Mouse (Mus musculus): ENCODE results near the gene Tenm4.

The Tenm4 gene

DNA sequence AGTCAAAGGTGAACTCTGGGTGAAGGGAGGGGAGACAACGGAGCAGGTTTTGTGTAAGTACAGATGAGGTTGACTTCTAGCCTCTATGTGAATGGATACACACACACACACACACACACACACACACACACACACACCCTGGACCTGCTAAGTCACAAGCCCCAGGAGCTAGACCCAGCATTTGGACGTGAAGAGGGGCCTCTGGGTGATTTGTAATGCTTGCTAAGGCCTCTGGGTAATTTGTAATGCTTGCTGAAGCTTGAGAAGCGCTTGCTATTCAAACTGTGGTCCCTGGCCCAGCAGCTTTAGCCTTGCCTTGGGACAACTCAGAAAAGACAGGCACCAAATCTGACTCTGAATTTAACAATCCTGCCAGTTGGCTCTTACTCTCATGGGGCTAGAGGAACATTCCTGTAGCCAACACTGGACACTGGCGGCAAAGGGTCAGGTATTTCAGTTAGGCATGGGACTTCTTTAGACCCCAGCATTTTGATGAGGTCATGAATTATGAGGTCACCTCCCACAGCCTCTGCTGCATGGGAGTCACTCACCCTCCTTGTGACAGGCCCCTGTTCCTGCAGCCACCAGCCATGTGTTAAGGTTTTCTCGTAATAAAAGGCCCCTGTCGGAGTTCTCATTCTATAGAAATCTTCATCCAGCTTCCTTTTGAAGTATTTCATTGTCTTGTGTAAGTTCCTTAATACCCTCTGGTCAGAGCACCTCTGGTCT is 237.3 kb downstream of the Tenm4 start:
- DNase-seq (ENCODE audit: low spot score): peak; percentile 55

DNA sequence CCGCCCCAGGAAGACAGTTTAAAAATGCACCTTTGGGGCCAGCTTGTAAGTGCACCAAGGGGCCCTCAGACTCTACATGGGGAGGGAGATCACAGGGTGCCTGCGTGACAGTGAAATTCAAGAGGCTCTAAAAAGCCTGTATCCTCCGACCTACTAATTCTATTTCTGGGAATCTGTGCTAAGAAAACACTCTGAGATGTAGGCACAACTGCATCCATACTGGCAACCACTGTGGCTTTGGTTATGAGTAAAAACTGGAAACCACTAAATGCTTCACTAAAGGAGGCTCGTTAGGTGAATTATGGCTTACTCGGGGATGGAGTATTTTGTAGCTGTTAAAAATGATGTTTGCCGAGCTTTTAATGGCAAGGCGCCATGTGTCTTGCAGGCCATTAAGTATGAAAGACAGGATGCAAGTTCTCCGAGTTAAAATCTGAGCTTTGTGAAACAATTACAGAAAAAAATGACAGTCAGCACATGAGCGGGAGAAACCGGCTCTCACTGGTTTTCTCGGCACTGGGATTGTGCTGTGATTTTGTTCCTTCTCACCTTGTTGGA is 238.4 kb downstream of the Tenm4 start:
- DNase-seq (ENCODE audit: low spot score): no peak

DNA sequence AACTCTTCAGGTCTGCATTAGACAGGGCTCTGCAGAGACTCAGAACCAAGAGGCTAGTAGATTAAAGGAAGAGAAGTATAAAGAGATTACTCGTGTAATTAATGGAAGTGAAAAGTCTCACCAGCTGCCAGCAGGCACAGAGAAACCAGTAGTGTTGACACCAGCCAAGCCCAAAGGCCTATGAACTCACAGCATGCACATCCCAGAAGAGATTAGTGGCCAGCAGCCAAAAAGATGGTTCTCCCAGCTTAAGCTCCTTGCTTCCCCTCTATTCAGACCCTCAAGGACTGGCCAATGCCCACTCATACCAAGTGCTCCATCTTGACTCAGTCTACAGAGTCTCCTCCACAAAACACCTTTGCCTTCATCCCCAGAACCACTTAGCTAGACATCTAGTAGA is 242.8 kb downstream of the Tenm4 start:
- DNase-seq (ENCODE audit: low spot score): no peak

DNA sequence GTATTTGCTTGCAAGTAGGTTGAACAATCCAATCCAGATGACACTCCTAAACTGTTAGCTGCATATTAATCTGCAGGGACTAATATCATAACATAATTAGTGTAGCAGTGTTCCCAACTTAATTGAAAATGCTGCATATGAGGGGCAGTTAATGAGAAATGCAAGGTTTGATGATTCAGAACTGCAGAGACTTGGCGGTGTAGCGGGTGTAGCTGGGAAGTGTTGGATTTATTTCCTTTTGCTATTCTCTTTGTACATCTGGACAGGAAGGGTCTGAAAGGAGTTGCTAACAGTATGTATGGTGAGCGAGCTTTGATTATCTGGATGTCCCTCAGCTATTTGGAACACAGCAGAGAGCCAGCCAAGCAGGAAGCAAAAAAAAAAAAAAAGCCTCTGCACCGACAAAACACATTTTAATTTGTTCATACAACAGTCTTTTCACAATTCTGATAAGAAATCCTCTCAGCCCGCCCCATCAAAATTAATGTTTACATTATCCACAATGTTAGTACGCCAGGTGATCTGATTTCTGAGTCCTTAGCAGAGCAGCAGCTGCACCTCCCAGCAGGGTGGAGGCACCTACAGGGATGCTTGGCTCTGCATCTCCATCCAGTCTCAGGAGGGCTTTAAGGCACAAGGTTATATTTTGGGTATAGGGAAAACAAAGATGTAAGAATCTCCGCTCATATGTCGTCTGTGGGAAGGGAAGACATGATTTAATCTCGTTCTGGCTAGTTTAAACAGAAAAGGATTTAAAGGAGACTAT is 243.4 kb downstream of the Tenm4 start:
- DNase-seq (ENCODE audit: low spot score): no peak

DNA sequence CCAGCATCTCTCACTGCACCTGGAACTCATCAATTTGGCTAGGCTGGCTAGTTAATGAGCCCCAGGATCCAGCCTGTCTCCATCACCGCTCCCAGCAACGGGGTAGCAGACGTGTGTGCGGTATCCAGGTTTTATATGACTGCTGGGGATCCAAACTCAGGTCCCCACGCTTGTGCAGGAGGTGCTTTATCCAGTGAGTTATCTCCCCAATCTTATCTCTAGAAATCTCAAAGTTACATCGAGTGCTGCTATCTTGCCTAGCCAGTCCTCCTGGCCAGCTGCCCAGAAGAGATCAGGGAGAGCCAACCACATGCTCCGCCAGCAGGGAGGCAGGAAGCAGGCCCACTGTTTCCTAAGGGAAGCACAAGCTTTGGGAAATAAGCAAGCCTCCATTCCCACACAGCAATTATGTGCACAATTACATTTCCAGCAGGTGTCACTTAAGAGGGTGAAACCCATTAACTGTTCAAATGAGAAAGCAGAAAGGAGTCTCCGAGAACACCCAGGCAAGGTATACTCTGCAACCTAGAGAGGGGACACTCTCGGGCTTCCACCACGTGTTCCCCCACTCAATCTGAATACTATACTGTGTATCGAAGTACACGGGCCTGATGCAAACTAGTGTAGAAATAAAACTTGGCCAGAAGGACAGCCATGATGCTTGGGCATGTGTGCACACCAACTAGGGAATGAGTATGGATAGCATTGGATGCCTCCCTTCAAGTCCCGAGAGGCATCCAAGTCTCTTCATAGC is 246.4 kb downstream of the Tenm4 start:
- DNase-seq (ENCODE audit: low spot score): no peak

DNA sequence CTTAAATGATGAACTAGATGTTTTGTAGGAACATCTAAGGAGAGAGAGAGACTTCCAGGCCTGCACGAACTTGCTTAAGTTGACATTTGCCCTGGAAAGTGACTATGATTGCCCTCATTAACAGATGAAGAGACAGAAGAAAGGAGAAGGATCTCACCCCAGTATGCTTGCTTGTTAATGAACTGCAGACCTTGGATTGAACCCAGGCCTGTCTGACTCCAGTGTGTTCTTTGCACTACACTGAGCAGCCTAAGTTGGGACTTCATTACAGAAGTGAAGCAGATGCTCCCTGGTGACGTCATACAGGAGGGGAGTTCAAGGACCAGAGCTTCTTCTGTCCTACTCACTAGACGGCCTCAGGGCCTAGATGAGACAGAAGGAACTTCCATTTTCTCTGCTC is 247.1 kb downstream of the Tenm4 start:
- no peak for DNase-seq (ENCODE audit: low spot score)

DNA sequence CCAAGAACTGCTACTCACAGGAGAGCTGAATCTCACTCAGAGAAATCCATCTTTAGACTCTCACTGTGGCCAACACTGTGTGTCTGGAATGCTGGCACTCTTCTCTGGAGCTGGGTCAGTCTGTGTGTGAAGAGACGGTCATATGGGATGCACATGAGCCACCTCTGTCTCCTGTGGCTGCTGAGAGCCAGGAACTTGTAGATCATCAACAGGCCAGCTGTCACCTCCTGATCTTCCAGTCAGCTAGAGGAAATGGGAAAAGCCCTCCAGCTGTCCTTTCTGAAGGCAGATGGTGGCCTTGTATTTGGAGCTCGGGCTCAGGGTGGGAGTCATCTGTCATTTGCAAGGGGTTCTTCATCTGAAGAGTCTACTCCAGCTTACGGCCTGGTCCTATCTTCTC is 249.0 kb downstream of the Tenm4 start:
- DNase-seq (ENCODE audit: low spot score): no peak

DNA sequence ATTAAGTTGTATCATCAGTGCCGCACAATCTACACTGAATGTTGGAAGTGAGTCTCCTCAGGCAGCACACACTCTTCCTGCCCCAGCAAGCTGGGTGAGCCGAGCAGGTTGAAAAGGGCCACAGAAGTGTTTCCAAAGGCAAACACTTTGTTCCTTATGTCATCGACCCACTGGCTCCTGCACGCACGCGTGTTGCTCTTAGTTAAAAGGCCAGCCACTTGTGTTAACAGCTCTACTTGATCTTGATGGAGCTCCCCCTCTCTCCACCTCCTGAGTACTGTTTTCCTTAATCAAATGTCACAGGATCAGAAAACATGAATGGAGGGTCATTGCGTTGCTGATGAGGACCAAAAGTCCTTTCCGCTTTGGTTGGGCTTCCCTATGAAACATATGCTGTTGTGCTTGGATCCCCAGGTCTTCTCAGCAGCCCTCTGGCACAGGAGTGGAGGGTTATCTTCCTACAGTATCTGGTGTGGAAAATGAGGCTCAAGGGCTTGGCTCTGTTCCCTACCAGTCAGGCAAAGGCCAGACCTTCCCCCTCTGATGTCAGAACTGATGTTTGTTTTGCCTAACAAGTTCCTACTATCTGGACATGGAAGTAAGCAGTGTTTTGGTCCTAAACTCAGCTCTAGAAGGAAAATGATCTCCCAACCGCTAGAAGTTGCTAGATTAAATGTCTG is 250.0 kb downstream of the Tenm4 start:
- no peak for DNase-seq (ENCODE audit: low spot score)

DNA sequence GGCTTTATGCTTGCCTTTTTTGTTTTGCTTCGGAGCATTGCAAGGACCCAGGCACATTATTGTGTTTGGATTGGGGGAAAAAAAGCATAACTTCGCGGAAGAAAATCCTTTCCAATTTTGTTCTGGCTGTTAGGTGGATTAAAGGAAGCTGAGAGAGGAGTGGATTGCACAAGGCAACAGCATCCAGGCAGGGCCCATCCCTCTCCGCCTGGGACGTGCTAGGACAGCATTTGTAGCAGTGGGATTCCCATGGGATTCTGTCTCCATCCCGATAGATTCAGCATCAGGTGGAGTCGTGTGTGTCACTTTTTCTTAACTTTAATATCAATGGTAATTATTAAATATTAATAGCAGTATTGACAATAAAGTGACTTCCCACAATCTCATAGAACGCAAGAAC is 255.9 kb downstream of the Tenm4 start:
- no peak for DNase-seq (ENCODE audit: low spot score)

DNA sequence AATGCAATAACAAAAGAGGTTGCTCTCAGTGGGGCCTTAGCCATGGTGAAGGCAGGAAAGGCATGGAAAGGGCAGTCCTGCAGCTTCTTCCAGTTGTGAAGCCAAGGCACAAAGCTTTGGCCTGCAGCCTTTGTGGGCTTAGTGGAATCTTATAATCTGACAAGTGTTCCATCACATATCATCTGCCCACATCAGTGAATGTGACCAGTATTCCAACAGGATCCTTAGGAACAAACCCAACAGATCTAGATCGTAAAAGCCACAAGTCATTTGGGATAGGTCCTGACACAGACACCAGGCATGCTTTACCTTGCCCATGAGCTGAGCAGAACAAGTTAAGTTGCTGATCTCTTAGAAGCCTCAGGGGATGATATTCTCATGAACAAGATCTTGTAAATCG is 262.3 kb downstream of the Tenm4 start:
- DNase-seq (ENCODE audit: low spot score): no peak

DNA sequence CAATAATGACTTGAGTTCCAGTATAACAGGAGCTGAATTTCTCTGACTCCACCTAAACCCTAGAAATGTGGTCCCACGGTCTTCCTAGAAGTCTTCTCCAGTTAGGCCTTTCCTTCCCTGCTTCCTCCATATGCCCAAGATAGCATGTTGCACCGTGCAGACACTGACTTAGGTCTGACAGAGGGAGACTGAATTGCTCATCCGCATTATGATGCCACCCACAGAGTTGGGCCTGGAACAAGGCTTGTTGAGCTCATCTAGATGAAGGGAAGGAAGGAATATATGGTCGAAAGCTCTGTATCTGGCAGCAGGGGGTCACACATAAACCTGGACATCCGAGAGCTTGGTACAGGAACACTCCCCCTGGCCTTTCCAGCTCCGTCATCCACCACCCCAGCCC is 267.3 kb downstream of the Tenm4 start:
- no peak for DNase-seq (ENCODE audit: low spot score)

DNA sequence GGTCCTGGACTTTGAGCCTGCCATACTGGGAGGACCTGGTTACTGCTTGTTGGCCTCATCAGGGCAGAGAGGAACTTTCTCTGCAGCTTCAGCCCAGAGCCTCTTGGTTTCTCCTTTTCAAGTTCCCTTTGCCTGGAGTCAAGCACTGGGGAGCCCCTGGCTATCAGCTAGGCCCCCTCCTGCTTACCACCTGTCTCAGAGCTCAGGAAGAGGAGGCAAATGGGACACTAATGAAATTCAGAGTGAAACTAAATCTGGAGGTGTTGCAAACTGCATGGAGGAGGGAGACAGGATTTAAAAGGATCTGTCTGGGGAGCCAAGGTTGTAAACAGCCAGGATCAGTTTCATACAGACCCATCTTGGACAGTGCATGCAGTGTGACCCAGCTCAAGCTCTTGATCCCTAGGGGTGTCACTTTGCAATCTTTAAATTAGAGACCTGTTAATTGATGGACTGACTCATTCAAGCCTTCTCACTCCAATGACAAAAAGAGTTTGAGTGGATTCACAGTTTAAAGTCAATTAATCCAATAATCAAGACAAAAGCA is 269.2 kb downstream of the Tenm4 start:
- DNase-seq (ENCODE audit: low spot score): no peak

DNA sequence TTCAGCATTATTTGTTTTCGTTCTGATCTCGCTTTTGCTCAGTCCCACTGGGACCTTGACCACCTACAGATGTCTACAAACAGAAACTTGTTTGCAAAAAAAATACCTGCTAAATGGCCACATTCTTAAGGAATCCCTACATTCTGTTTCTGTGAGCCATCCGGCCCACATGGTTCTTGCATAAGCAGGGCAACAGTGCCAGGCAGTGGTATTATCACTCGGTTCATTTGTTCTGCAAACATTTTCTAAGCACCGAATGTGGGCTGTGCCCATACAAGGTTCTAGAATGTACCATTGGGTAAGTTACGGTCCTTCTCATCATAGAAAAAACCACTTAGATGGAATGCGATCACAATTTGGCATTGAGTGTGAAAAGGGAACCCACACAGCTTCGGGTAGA is 274.7 kb downstream of the Tenm4 start:
- no peak for DNase-seq (ENCODE audit: low spot score)

DNA sequence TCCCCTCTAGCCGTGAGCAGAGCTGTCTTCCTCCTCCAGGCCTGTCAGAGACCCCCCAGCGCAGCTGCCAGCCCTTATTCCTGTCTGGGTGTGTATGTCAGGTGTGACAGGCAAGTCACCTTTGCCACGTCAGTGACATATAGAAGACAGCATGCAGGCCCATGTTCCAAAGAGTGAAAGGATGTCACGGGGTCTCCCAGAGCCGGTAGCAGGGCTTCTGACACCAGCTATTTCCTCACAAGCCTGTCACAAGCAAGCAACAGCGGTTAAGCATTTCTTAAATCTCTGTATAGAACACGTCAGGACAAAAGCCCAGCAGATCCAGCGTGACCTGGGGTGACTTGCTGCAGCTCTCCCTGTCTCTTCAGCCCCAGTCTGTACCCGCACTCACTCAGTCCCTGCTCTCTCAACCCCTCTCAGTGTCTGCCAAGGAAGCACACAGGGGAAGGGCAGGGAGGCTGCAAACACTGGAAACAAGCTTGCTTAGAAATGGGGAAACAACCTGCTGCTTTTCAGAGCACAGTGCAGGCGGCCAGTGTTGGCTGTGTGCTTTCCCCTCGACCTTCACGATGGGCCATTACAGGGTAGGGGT is 276.9 kb downstream of the Tenm4 start:
- no peak for DNase-seq (ENCODE audit: low spot score)

DNA sequence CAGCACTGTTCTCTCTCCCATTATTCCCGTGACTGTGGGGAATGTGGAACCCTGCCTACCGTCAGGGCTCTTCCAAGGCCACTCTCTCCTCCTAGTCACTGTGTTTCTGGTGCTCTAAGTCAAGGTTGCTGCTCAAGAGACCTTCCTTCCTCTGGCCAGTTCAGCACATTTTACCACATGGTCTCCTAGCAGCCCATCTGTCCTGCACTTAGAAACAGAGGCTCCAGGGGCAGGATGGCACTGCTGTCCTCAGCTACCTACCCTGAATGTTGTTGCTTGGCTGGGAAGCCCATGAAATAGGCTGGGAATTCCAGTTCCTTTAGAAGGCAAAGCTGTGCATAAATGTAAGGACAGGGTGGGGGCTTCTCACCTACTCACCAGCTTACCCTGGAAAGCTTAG is 284.9 kb downstream of the Tenm4 start:
- no peak for DNase-seq (ENCODE audit: low spot score)

DNA sequence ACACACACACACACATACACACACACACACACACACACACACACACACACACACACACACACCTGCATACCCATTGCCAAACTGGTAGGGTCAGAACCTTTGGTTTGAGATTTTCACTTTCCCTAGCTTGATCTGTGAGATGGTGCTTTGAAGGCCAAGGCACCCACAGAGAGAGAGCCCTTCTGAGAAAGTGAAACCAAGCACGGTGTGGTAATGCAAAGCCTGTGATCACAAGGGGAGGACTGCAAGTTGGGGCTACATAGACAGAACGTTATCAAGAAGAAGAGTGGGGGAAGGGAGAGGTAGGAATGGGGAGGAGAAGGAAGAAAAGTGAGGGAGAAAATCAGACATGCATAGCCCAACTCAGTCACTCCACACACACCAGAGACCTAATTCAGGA is 285.6 kb downstream of the Tenm4 start:
- DNase-seq (ENCODE audit: low spot score): no peak

DNA sequence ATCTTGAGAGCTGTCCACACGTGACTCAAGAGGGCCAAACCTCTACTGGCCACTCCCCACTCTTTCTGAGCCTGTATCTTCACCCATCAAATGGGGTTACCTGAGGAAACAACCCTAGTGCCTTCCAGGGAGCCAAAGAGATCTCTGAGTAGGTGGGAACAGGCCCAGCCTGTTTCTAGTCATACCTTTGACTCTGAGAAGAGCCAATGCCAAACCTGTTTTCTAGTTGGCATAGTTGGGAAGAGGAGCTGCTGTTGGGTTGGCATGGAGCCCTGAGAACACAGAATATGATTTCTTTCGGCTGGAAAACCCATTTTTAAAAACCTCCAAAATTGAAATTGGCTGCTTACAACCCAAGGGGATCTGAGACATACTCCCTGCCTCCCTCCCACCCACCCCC is 286.8 kb downstream of the Tenm4 start:
- no peak for DNase-seq (ENCODE audit: low spot score)

DNA sequence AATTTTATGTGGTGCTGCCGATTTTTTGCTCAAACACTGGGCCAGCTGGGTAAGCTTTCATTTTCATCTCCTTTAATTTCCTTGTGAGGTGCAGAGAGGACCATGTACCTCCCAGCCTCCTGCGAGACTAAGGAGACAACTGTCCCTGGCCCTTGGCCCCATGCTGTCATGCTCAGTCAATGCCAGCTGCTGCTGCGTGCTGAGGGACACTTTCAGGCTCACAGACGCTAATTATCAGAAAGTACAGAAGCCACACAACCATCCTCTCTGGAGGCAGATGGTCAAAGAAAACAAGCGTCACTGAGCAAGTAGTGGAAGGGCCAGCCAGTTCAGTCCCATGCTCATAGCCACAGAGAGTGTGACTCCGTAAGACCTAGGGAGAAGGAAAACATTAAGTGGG is 287.9 kb downstream of the Tenm4 start:
- no peak for DNase-seq (ENCODE audit: low spot score)

DNA sequence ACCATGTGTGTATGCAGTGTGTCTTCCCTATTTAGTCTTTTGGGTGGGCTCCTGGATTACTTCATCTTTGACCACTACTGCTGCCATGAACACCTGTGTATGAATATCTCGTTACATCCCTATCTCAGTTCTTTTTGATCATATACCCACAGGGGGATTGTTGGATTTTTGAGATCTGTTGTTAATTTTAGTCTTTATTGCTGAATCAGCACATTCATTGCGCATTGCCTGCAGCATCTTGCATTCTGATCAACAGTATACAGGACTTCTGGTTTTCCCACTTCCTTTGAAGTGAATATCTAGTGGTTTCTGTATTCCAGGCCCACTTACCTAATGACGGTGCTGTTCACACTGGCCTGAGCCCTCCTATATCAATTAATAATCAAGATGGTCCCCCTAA is 295.7 kb downstream of the Tenm4 start:
- DNase-seq (ENCODE audit: low spot score): no peak

DNA sequence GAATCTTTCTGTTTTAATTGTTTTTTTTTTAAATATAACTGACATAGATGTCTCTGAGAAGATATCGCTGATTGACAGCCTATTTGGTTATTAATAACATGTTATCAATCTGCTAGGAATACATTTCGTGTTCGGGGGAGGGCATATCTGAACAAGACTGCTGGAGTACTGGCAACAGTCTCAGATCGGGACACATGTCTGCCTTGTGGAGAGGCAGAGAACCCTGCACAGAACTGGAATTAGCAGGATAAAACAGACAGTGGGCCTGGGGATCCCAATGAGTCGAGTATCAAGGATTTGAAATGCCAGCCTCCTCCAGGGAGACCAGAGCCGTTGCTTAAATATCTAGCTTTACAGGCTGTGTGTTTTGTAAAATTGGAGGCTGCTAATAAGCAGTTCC is 299.8 kb downstream of the Tenm4 start:
- DNase-seq (ENCODE audit: low spot score): no peak

DNA sequence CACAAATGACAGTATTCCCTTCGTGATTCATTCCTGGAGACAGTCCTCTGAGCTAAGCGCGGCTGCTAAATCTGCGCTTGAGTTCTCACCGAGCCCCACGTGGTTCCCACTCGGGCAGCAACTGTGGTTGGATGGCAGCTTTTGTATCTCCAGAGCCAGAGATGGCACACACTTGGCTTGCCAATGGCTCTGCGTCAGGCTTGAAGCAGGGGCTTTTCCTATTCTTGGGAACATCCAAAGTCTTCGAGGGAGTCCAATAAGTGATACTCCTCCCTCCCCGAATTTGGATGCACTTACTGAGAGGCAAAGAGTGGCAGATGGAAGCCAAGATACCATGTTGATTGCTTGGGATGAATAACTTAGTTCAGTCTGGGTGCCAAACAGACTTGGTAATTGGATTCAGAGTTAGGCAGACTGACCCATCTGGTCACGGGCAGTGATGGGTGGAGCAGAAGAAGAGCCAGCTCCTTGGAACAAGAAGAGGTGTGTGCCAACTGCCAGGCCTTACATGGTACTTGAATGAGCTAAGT is 303.6 kb downstream of the Tenm4 start:
- DNase-seq (ENCODE audit: low spot score): no peak

All from embryo, embryonic 10.5 days (tissue).